Mouse (Mus musculus): ENCODE data around the gene Neurog1.

DNA sequence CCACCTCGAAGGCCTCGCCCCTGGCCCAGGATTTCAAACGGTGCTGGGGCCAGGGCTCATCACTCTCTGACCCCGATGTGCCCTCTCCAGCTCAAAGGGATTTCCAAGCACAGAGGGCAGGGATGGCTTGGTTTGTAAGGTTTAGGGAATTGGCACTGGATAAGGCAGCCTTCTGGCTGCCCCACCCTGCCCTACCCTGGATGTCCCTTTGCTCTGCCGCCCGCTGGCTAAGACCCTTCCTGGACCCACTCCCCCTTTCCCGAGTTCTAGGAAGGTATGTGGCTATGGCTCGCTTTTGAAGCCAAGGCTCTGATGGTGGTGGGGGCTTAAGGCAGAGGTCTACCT, 42.9 kb downstream of the Neurog1 start:
- TF ChIP-seq CTCF (IDR thresholded peaks at IDR 0.05; ENCODE audit: borderline replicate concordance, insufficient read depth, low read length) (no peak), POLR2A (IDR thresholded peaks at IDR 0.05; ENCODE audit: low read depth, low read length) (no peak)

Measured in embryonic fibroblast, embryonic 13.5 days (primary cell).